Mouse (Mus musculus) heart, embryonic 12.5 days (tissue): ENCODE data around the gene Acta1. TPM values are rescaled to one million over a fixed set of nuclear protein-coding genes. Genes with fewer than 3 reads are reported as not detected.

ENCODE experiments used
- ATAC-seq: fragments of 200-750 bp; cut with Nextera tagmentation; 2 replicates; pipeline ENCODE4 v1.8.0; 2017; ENCODE audit warnings: moderate TSS enrichment, moderate library complexity; ENCODE audit not compliant: insufficient number of reproducible peaks, low FRiP score
- H3K27ac ChIP-seq: fragments of 300-500 bp; sonication (generic); 2 replicates; pipeline ENCODE4 v1.5.1; 2016; ENCODE audit warnings: mild to moderate bottlenecking, moderate library complexity; ENCODE audit not compliant: poor library complexity, severe bottlenecking
- H3K27me3 ChIP-seq: fragments of 300-500 bp; sonication (generic); replicated peaks from 2 replicates; pipeline ENCODE4 v1.6.1; 2016; ENCODE audit warnings: mild to moderate bottlenecking, moderate library complexity
- H3K36me3 ChIP-seq: fragments of 300-500 bp; sonication (generic); 2 replicates; pipeline ENCODE4 v1.6.1; 2016; ENCODE audit warnings: mild to moderate bottlenecking, moderate library complexity
- H3K4me1 ChIP-seq: fragments of 300-500 bp; sonication (generic); replicated peaks from 2 replicates; pipeline ENCODE4 v1.6.1; 2016; ENCODE audit warnings: mild to moderate bottlenecking
- H3K4me2 ChIP-seq: fragments of 300-500 bp; sonication (generic); 2 replicates; pipeline ENCODE4 v1.6.1; 2016; ENCODE audit warnings: mild to moderate bottlenecking, moderate library complexity
- H3K4me3 ChIP-seq: fragments of 300-500 bp; sonication (generic); 2 replicates; pipeline ENCODE4 v1.5.1; 2016; ENCODE audit warnings: mild to moderate bottlenecking
- H3K9ac ChIP-seq: fragments of 300-500 bp; sonication (generic); 2 replicates; pipeline ENCODE4 v1.6.1; 2016; ENCODE audit warnings: mild to moderate bottlenecking, moderate library complexity
- H3K9me3 ChIP-seq: fragments of 300-500 bp; sonication (generic); replicated peaks from 2 replicates; pipeline ENCODE4 v1.6.1; 2016; ENCODE audit warnings: mild to moderate bottlenecking, moderate library complexity
- WGBS: fragments of 180-500 bp; shearing (Covaris S2); methylation state at CpG from one replicate; pipeline ENCODE4 v1.1.7; 2016; 5-methylcytosine and 5-hydroxymethylcytosine counted together
- polyA plus RNA-seq: library from polyadenylated mRNA; unstranded; fragments of >200 nt; fragmentation: Nextera tagmentation; extraction: Ambion mirVana; gene quantifications from 2 replicates; pipeline ENCODE4 v1.2.1, GENCODE M21; 2016

The Acta1 gene
- polyA plus RNA-seq, 1 experiment from 2014 or later, result 481 TPM

DNA sequence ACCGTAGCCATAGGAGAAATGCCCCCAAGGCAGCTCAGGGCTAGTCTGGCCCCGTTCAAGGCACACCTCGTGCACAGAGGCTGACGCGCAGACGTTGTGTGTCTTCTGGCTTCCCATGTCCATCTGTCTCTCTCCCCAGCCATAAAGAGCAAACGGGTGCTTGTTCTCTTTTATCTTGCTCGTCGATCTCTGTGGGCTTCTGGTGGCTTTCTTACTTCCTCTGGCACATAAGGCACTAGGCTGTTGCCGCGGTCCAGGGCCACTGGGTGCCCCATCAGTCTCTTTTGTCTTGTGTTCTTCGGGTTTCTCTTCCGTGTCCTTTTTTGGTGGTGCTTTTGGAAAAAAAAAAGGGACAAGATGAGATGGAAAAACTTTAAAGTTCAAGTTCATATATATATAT lies 49.4 kb downstream of the Acta1 start:
- 86% methylated on average over 13 of the region's 13 CpGs for WGBS
- Histone ChIP-seq H3K9me3 (no peaks in the 10 kb centered on the region), H3K4me3 (no peak overlapping the region), H3K4me1 (no peaks in the 10 kb centered on the region), H3K36me3 (0 out of 2 replicates have a peak, but pooled peaks cover 10% of the 10 kb centered on the region), H3K9ac (no peak overlapping the region), H3K4me2 (no peak overlapping the region), H3K27me3 (no peaks in the 10 kb centered on the region), H3K27ac (no peak overlapping the region)
- ATAC-seq, result no peak

DNA sequence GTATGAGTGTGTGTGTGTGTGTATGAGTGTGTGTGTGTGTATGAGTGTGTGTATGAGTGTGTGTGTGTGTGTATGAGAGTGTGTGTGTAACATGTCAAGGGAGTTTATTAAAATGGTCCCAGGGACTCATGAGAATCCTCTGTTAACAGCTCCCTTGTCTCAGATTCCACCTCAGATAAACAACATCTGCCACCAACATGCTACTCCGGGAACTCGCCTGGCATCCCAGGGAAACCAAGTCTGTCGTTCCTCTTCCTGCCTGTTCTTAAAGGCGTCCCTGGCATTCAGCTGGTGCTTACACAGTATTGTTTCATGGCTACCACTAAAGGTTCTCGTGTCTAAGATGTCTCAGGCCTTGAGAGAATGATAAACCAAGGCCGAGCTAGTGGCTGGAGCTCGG lies 50.2 kb downstream of the Acta1 start:
- Histone ChIP-seq H3K4me1 (no peaks in the 10 kb centered on the region), H3K4me2 (no peak overlapping the region), H3K9ac (no peak overlapping the region), H3K9me3 (no peaks in the 10 kb centered on the region), H3K27me3 (no peaks in the 10 kb centered on the region), H3K4me3 (no peak overlapping the region), H3K36me3 (0 out of 2 replicates have a peak, but pooled peaks cover 10% of the 10 kb centered on the region), H3K27ac (no peak overlapping the region)
- 82% methylated on average over 7 of the region's 7 CpGs for WGBS
- ATAC-seq, result no peak

DNA sequence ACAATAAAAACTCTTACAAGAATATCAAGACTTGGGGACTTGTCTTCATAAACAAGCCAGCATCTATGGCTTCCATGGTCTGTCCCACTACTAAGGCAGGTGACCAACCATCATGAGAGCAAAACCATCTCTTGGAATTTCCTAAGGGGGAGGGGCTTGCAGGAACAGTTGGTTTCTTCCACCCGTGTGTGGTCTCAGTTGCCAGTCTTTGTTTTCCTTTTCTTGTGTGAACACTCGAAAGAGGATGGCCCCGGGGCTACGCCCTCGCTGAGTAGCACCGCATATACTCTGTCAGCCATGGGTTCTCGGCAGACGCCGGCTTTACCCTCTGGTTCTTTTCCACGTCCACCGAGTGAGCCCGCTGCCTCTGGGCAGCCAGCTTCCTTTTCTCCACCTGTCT lies 52.5 kb downstream of the Acta1 start:
- no peak overlapping the region for H3K4me2 ChIP-seq
- H3K4me1 ChIP-seq, result no peaks in the 10 kb centered on the region
- H3K36me3 ChIP-seq, result peaks cover 16% of the 10 kb centered on the region; the same call in 1 of the 2 replicates
- 84% methylated on average over 12 of the region's 12 CpGs for WGBS
- H3K9ac ChIP-seq, result no peak overlapping the region
- no peak for ATAC-seq
- H3K9me3 ChIP-seq, result no peaks in the 10 kb centered on the region
- H3K4me3 ChIP-seq, result no peak overlapping the region
- no peaks in the 10 kb centered on the region for H3K27me3 ChIP-seq
- no peak overlapping the region for H3K27ac ChIP-seq

Other genes with a start within 250 kb of the Acta1 start
- gene Rhou, start 240.8 kb downstream of the Acta1 start, polyA plus RNA-seq, result 10.7 and 13.4 TPM in 2 replicates
- gene Rab4a, start 88.8 kb downstream of the Acta1 start, polyA plus RNA-seq, result 42.3 and 47.2 TPM in 2 replicates
- gene Ccsap, start 34.5 kb downstream of the Acta1 start, polyA plus RNA-seq, result 3.3 and 4.1 TPM in 2 replicates
- gene Nup133, start 54.5 kb upstream of the Acta1 start, polyA plus RNA-seq, result 32.1 and 32.5 TPM in 2 replicates
- 36.1 and 37.3 TPM in 2 replicates for gene Abcb10, start 88.4 kb upstream of the Acta1 start, polyA plus RNA-seq
- gene Taf5l, start 126.6 kb upstream of the Acta1 start, polyA plus RNA-seq, result 31.2 and 32.2 TPM in 2 replicates
- gene Urb2, start 126.8 kb upstream of the Acta1 start, polyA plus RNA-seq, result 5.6 TPM in 2 replicates